Mouse (Mus musculus): ENCODE measurements around the gene Dnajc3. TPM values are rescaled to one million over a fixed set of nuclear protein-coding genes. Genes with fewer than 3 reads are reported as not detected.

Dnajc3 gene
- total RNA-seq, 2 experiments from 2014 or later = 37.2 to 38.7 TPM

- no peak overlapping the region for H3K4me3 ChIP-seq
- TF ChIP-seq CTCF (IDR thresholded peaks at IDR 0.05) = peak; percentile 72
- peak overlapping the region; percentile 33; the same call in 1 of the 2 replicates for H3K27ac ChIP-seq
- intact Hi-C loops (cut with DNase I) = loop anchor here (5.0 kb wide), 2 partner anchors 67 to 88 kb away; no protein-coding TSS in a partner anchor
- DNase-seq (ENCODE audit: extremely low spot score in 1 of 2, low spot score in 2 of 2) = peak; percentile 72 to 77
Observed at GRCm38 (mm10) chr14:118910332-118911222, 27.2 kb upstream of the Dnajc3 start.

- Histone ChIP-seq H3K27ac (no peak overlapping the region), H3K4me3 (no peak overlapping the region)
- no peak for TF ChIP-seq CTCF (IDR thresholded peaks at IDR 0.05)
- intact Hi-C loops (cut with DNase I) = loop anchor here (5.0 kb wide), 2 partner anchors 66 to 89 kb away; no protein-coding TSS in a partner anchor
- no peak for DNase-seq (ENCODE audit: extremely low spot score in 1 of 2, low spot score in 2 of 2)
Observed at GRCm38 (mm10) chr14:118911521-118911920, 26.3 kb upstream of the Dnajc3 start.

DNA sequence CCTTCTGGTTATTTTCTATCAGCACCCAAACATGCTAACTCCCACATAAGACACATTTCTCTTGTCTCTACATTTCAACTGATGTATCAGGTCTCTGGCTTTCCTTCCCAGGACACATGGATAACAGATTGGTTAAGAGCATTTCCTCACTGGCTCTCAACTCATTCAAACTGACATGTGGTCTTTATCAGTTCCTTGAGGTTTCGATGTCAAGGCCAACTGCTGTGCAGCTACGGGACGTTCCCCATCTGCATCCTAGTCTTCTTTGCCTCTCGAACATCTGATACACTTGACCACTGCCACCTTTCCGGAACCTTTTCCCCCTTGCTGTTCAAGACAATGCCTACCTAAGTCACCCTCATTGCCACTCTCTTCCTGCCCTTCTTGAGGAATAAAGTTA is 24.1 kb upstream of the Dnajc3 start:
- intact Hi-C loops (cut with DNase I) = loop anchor here (5.0 kb wide), 2 partner anchors 64 to 91 kb away; no protein-coding TSS in a partner anchor

GRCm38 (mm10) chr14:118919025-118919424 is 18.8 kb upstream of the Dnajc3 start:
- Histone ChIP-seq H3K4me3 (no peak overlapping the region), H3K27ac (no peak overlapping the region)
- peak in 1 of 2 experiments; percentile 33 for DNase-seq (ENCODE audit: extremely low spot score in 1 of 2, low spot score in 2 of 2)
- intact Hi-C loops (cut with DNase I) = no loop called here
- peak; percentile 72 for TF ChIP-seq CTCF (IDR thresholded peaks at IDR 0.05)

More for the DNA sequence above, 24.1 kb upstream of the Dnajc3 start:
- H3K27ac ChIP-seq = no peak overlapping the region
- TF ChIP-seq CTCF (IDR thresholded peaks at IDR 0.05) = no peak
- H3K4me3 ChIP-seq = no peak overlapping the region
- DNase-seq (ENCODE audit: extremely low spot score in 1 of 2, low spot score in 2 of 2) = no peak

- H3K27ac ChIP-seq = no peak overlapping the region
- H3K4me3 ChIP-seq = no peak overlapping the region
- intact Hi-C loops (cut with DNase I) = loop anchor here (5.0 kb wide), 1 partner anchor 107 kb away; no protein-coding TSS in a partner anchor
- DNase-seq (ENCODE audit: extremely low spot score in 1 of 2, low spot score in 2 of 2) = no peak
- TF ChIP-seq CTCF (IDR thresholded peaks at IDR 0.05) = peak; percentile 6
Observed at GRCm38 (mm10) chr14:118920654-118921053, 17.1 kb upstream of the Dnajc3 start.

DNA sequence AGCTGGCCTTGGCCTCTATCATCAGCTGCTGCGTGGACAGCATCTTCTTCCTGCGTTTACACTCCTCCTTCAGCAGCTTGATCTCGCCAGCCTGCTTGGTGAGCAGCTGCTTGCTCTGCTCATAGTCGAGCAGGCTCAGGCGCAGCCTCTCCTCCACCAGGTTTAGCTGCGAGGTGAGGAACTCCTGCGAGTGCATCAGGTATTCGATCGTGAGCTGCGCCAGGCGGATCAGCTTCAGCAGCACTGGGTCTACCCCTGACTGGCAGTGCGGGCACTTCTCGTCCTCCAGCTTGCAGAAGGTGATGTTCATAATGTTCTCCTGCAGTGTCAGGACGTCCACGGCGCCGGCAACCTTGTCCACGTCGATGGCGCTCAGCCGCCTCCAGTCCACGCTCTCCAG is 15.5 kb upstream of the Dnajc3 start:
- TF ChIP-seq CTCF (IDR thresholded peaks at IDR 0.05) = no peak
- intact Hi-C loops (cut with DNase I) = loop anchor here (5.0 kb wide), 1 partner anchor 105 kb away; no protein-coding TSS in a partner anchor
- Histone ChIP-seq H3K27ac (no peak overlapping the region), H3K4me3 (peak overlapping the region; percentile 44)
- peak in 1 of 2 experiments; percentile 28 for DNase-seq (ENCODE audit: extremely low spot score in 1 of 2, low spot score in 2 of 2)

DNA sequence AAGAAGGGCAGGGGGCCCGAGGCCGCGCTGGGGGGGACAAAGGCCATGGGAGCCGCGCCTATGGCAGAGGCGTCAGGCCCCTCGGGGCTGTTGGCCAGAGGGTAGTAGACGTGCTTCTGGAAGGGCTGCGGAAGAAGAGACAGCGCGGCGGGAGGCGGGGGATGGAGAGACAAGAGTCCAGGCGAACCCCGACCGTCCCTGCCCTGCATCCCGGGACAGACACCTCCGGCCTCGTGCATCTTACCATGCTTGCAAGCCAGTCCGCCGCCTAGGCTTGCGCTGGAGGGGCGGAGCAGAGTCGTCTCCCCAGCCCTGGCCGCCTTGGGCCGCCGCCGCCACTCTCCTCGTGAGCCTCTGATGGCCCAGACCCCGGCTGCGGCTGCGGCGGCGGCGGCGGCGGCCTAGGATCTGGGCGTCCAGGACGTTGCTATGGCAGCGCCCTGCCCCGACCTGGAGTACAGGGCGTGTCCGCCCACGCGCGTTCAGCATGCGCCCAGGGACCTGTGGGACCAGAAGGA is 15.1 kb upstream of the Dnajc3 start:
- peak in 1 of 2 experiments; percentile 35 for DNase-seq (ENCODE audit: extremely low spot score in 1 of 2, low spot score in 2 of 2)
- intact Hi-C loops (cut with DNase I) = loop anchor here (5.0 kb wide), 1 partner anchor 105 kb away; no protein-coding TSS in a partner anchor

GRCm38 (mm10) chr14:118924673-118925615 is 12.8 kb upstream of the Dnajc3 start, which contains the start of gene Dzip1:
Gene Dzip1, minus strand, starts transcription at chr14:118925460.
- peak within 1 kb of the TSS; percentile 95 for H3K27ac ChIP-seq
- DNase-seq (ENCODE audit: extremely low spot score in 1 of 2, low spot score in 2 of 2) = peak; percentile 79 to 82
- peak within 1 kb of the TSS; percentile 82 for H3K4me3 ChIP-seq
- TF ChIP-seq CTCF (IDR thresholded peaks at IDR 0.05) = no peak; the same call in none of the 2 replicates
- intact Hi-C loops (cut with DNase I) = loop anchor here (1.0 to 5.0 kb wide), 2 partner anchors 12 to 102 kb away; partner anchors contain the start of gene Dnajc3

More for the DNA sequence above, 15.1 kb upstream of the Dnajc3 start:
- Histone ChIP-seq H3K27ac (no peak overlapping the region), H3K4me3 (peak overlapping the region; percentile 44)
- TF ChIP-seq CTCF (IDR thresholded peaks at IDR 0.05) = no peak

DNA sequence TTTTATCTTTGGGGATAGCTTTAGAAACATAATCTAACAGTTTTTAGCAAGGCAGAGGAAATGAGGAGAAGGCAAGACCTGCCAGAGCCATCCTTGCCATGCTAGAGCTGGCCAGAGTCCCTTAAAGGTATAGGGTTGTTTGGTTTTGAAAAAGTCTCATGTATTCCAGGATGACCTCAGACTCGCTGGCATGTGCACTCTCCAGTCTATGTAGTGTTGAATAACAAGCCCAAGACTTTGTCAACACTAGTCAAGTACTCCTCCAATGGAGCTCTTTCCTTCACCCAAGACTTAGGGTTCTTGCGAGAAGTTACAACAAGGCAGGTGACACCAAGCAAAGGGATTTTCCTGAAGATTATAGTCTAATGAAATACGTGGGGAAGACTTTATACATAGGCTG is 9.2 kb upstream of the Dnajc3 start:
- TF ChIP-seq CTCF (IDR thresholded peaks at IDR 0.05) = no peak
- Histone ChIP-seq H3K4me3 (no peak overlapping the region), H3K27ac (no peak overlapping the region)
- intact Hi-C loops (cut with DNase I) = no loop called here
- no peak for DNase-seq (ENCODE audit: extremely low spot score in 1 of 2, low spot score in 2 of 2)

- Histone ChIP-seq H3K27ac (no peak overlapping the region), H3K4me3 (no peak overlapping the region)
- DNase-seq (ENCODE audit: extremely low spot score in 1 of 2, low spot score in 2 of 2) = no peak
- intact Hi-C loops (cut with DNase I) = no loop called here
- no peak for TF ChIP-seq CTCF (IDR thresholded peaks at IDR 0.05)
Observed at GRCm38 (mm10) chr14:118929779-118930178, 8.0 kb upstream of the Dnajc3 start.

- intact Hi-C loops (cut with DNase I) = no loop called here
- DNase-seq (ENCODE audit: extremely low spot score in 1 of 2, low spot score in 2 of 2) = no peak
- H3K27ac ChIP-seq = no peak overlapping the region
- no peak overlapping the region for H3K4me3 ChIP-seq
- no peak for TF ChIP-seq CTCF (IDR thresholded peaks at IDR 0.05)
Observed at GRCm38 (mm10) chr14:118930777-118931176, 7.0 kb upstream of the Dnajc3 start.

Data from left cerebral cortex, adult 2 months (tissue).